In genomic region chr8:5093991-5094390, GRCm38 (mm10) we compare ENCODE assay signal across 31 mouse cellular contexts. TPM values are rescaled to one million over a fixed set of nuclear protein-coding genes. Genes with fewer than 3 reads are reported as not detected.
"Had no signal": no experiment of that assay in that cellular context is flagged by ENCODE, and none has a peak within 500 bp of the region (broad histone marks: within the 10 kb centered on the region; RNA-seq: fewer than 3 reads in every experiment).

No protein-coding gene starts in this region.

RNA-seq across cellular contexts. Expression of gene Slc10a2, which starts 11.2 kb away (rescaled TPM):
- total RNA-seq: heart, postnatal 10 days; heart, postnatal 14 days; heart, postnatal 25 days; heart, postnatal 36 days; heart, postnatal 4 days; hematopoietic stem cell, adult 5-6 weeks; hindbrain, postnatal 0 days; layer of hippocampus, adult 18-20 months; layer of hippocampus, adult 2 months; layer of hippocampus, adult 8-10 months; layer of hippocampus, postnatal 10 days; layer of hippocampus, postnatal 14 days; layer of hippocampus, postnatal 25 days; layer of hippocampus, postnatal 36 days; left cerebral cortex, adult 18-20 months; left cerebral cortex, adult 2 months; left cerebral cortex, adult 8-10 months had no signal
- polyA plus RNA-seq: heart, embryonic 12.5 days; heart, embryonic 13.5 days; heart, embryonic 14.5 days; heart, embryonic 15.5 days; heart, postnatal 0 days; hindbrain, embryonic 10.5 days; hindbrain, embryonic 11.5 days; hindbrain, embryonic 12.5 days; hindbrain, embryonic 13.5 days; hindbrain, embryonic 14.5 days; hindbrain, embryonic 15.5 days; hindbrain, embryonic 16.5 days; hindbrain, postnatal 0 days; inflammation-experienced regulatory T-cells, adult 6 months; kidney, embryonic 14.5 days had no signal
